Mouse (Mus musculus) kidney, adult 10 weeks (tissue): ENCODE measurements around the gene Trcg1. TPM values are rescaled to one million over a fixed set of nuclear protein-coding genes. Genes with fewer than 3 reads are reported as not detected.

ENCODE experiments used
- polyA plus RNA-seq: library from polyadenylated mRNA; stranded (reverse); fragments of 350-450 nt; fragmentation: Illumina TruSeq; extraction: RNeasy Lipid Tissue Mini Kit (QIAGEN cat#74804); gene quantifications from one replicate; pipeline ENCODE4 v1.2.3, GENCODE M21; 2014; ENCODE audit warnings: low read depth, low replicate concordance

Gene Trcg1
- not detected for polyA plus RNA-seq

DNA sequence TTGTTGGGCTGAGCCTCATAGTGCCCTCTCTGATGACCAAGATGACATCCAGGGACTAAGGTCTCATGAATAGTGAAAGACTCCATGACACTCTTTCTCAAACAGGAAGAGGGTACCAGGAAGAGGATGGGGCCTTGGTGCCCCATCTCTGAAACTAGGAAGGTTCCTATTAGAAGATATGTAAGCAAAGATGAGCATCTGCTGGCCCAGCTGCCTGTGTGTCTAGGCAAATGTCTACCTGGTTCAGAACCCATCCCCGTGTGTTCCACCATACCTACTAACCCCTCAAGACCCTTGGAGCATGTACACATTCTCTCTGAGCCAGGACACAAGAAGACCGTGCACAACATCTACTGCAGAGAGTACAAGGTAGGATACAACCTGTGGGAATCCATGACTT lies at the start of gene Trcg1:
Trcg1 (plus strand) TSS at position 301 of the 400 bp plus-strand sequence.

DNA sequence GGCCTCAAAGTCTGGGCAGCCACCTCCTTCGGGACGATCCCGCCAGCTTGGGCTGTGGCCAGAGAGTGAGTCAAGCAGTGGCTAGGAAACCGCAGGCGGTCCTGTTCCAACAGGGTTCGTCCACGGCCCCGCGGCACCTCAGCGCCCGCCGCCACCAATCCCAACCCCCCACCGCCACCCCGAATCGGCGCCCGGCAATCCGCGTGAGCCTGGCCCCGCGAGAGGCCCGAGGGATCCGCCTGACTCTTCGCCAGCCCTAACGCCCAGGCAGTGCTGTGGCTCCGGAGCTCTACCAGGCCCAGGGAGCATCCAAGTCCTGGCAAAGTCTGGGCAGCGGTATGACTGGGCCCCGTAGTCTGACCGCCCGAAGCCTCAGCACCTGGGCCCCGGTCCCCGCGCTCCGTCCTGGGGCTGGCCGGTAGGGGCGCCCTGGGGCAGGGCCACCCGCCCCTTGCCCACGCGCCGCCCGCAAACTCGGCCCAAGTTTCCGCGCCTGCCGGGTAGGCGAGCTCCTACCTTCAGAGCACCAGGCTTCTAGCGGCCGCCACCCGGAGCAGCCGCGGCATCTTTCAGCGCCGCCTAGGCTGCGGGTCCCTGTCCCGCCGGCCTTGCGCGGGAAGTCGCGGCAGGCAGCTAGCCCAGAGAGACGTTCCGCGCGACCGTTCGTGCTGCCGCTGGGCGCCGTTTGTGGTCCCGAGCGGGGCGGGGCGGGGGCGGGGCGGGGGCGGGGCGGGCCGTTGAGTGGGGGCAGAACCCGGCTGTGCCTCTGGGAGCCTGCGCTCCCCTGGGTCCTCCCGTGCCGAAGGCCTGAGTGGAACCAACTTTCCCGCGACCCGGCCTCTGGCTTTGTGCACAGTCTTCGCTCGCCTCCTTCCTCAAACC lies 25.8 kb downstream of the Trcg1 start, which contains the start of gene 1700017B05Rik:
1700017B05Rik (minus strand) TSS at position 700 of the 882 bp plus-strand sequence.

Other genes starting within 250 kb of the Trcg1 start
- gene Ptpn9, start 241.6 kb upstream of the Trcg1 start, polyA plus RNA-seq = 39.8 TPM
- gene Sin3a, start 164.5 kb upstream of the Trcg1 start, polyA plus RNA-seq = 20.5 TPM
- 8.0 TPM for gene Man2c1, start 105.9 kb upstream of the Trcg1 start, polyA plus RNA-seq
- 0.53 TPM for gene Neil1, start 88.3 kb upstream of the Trcg1 start, polyA plus RNA-seq
- 5.5 TPM for gene Commd4, start 78.2 kb upstream of the Trcg1 start, polyA plus RNA-seq
- gene 1700017B05Rik, start 26.1 kb downstream of the Trcg1 start, polyA plus RNA-seq = 0.85 TPM
- 7.9 TPM for gene Ppcdc, start 203.6 kb downstream of the Trcg1 start, polyA plus RNA-seq
- gene Scamp5, start 231.5 kb downstream of the Trcg1 start, polyA plus RNA-seq = 10.6 TPM